Mouse (Mus musculus) spleen, postnatal 4 days (tissue): Measurements from ENCODE around the gene Mast3.

Experiments used
- DNase-seq, 2 experiments: peaks; one replicate each; pipeline ENCODE4 v3.0.0; 2022; ENCODE audit warnings: low spot score in 2 of 2

Gene Mast3

GRCm38 (mm10) chr8:70776496-70777444 lies 28.1 kb downstream of the Mast3 start, which contains the start of gene Pik3r2:
Gene Pik3r2, minus strand, starts transcription at chr8:70776713.
- peak; percentile 96 to 99 for DNase-seq

GRCm38 (mm10) chr8:70775851-70776495 lies 28.9 kb downstream of the Mast3 start:
- DNase-seq: no peak

GRCm38 (mm10) chr8:70775227-70775626 lies 29.6 kb downstream of the Mast3 start:
- no peak for DNase-seq

GRCm38 (mm10) chr8:70774740-70775139 lies 30.1 kb downstream of the Mast3 start:
- DNase-seq: no peak

GRCm38 (mm10) chr8:70773833-70774232 lies 31.0 kb downstream of the Mast3 start:
- no peak for DNase-seq

GRCm38 (mm10) chr8:70773410-70773809 lies 31.4 kb downstream of the Mast3 start:
- no peak for DNase-seq

- DNase-seq: no peak
Measured at GRCm38 (mm10) chr8:70772890-70773289, 32.0 kb downstream of the Mast3 start.

- no peak for DNase-seq
Measured at GRCm38 (mm10) chr8:70772075-70772474, 32.8 kb downstream of the Mast3 start.

- no peak for DNase-seq
Measured at GRCm38 (mm10) chr8:70771217-70771616, 33.6 kb downstream of the Mast3 start.

GRCm38 (mm10) chr8:70770748-70771147 lies 34.1 kb downstream of the Mast3 start:
- DNase-seq: no peak

- no peak for DNase-seq
Measured at GRCm38 (mm10) chr8:70769858-70770257, 35.0 kb downstream of the Mast3 start.

GRCm38 (mm10) chr8:70769359-70769758 lies 35.5 kb downstream of the Mast3 start:
- DNase-seq: peak; percentile 98 to 100

GRCm38 (mm10) chr8:70768956-70769355 lies 35.9 kb downstream of the Mast3 start:
- no peak for DNase-seq

- DNase-seq: peak in 1 of 2 experiments; percentile 71
Measured at GRCm38 (mm10) chr8:70768231-70768776, 36.5 kb downstream of the Mast3 start.

GRCm38 (mm10) chr8:70767503-70767902 lies 37.4 kb downstream of the Mast3 start:
- DNase-seq: no peak

- peak; percentile 78 to 84 for DNase-seq
Measured at GRCm38 (mm10) chr8:70766571-70767440, 38.0 kb downstream of the Mast3 start.

- DNase-seq: peak; percentile 74 to 86
Measured at GRCm38 (mm10) chr8:70765838-70766570, 38.9 kb downstream of the Mast3 start.

- DNase-seq: no peak
Measured at GRCm38 (mm10) chr8:70765329-70765728, 39.5 kb downstream of the Mast3 start.

GRCm38 (mm10) chr8:70764676-70765075 lies 40.2 kb downstream of the Mast3 start:
- DNase-seq: no peak

- DNase-seq: peak in 1 of 2 experiments; percentile 68
Measured at GRCm38 (mm10) chr8:70764026-70764425, 40.8 kb downstream of the Mast3 start.

- DNase-seq: peak; percentile 83 to 95
Measured at GRCm38 (mm10) chr8:70763354-70763753, 41.5 kb downstream of the Mast3 start.
